Comparison of ENCODE assay signal across 28 mouse cellular contexts in the genomic region with DNA sequence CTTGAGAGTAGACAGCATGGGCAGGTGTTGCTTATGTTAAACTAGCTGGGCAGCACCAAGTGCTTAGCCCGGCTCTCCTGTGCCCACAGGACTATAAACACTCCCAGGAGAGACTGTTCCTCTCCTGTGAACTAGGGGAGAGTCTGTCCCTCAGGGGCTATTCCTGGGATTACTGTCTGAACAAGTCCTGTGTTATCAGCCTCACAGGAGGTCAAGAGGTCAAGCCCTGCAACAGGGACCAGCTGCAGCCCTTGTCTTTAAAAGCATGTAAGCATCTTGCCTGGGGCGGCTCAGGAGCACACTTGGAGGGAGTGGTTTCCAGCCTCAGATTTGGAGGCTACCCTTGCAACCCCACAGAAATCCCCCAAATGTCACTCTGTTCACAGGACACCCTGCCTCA. TPM values are rescaled to one million over a fixed set of nuclear protein-coding genes. Genes with fewer than 3 reads are reported as not detected.
A peak's percentile ranks its signal among the peaks of the same experiment; 100 is the strongest.
DNase-seq lines count a peak whose midpoint lies in the region; ATAC-seq and TF ChIP-seq lines count a peak whose summit lies in the region.
"Had no signal": no experiment of that assay in that cellular context is flagged by ENCODE, and none has a peak within 500 bp of the region (broad histone marks: within the 10 kb centered on the region; RNA-seq: fewer than 3 reads in every experiment).

No protein-coding gene starts in this region.

- no peak for ATAC-seq in neural tube, embryonic 15.5 days (ENCODE audit: low FRiP score)
- ATAC-seq: activated CD4-positive, CD25-positive, alpha-beta regulatory T cell, adult 4 months; forebrain, embryonic 15.5 days; inflammation-experienced regulatory T-cells, adult 6 months had no signal

- no peak overlapping the region for H3K4me2 ChIP-seq in neural tube, embryonic 15.5 days
- H3K4me2 ChIP-seq: forebrain, embryonic 15.5 days; heart, embryonic 15.5 days; liver, embryonic 11.5 days; midbrain, embryonic 12.5 days; neural tube, embryonic 12.5 days had no signal

- H3K9me3 ChIP-seq in neural tube, embryonic 15.5 days (replicated peaks) = no peaks in the 10 kb centered on the region
- H3K9me3 ChIP-seq: forebrain, embryonic 15.5 days; heart, embryonic 15.5 days; midbrain, embryonic 12.5 days; neural tube, embryonic 12.5 days had no signal

- no peak overlapping the region for H3K27ac ChIP-seq in gastrocnemius, adult 2 months
- H3K27ac ChIP-seq in neural tube, embryonic 15.5 days (replicated peaks) = no peak overlapping the region
- H3K27ac ChIP-seq: forebrain, embryonic 15.5 days; heart, adult 2 months; heart, embryonic 15.5 days; midbrain, embryonic 12.5 days; neural tube, embryonic 12.5 days had no signal

- H3K4me1 ChIP-seq in neural tube, embryonic 15.5 days = peaks cover 37% of the 10 kb centered on the region

- H3K9ac ChIP-seq in neural tube, embryonic 15.5 days (replicated peaks) = no peak overlapping the region
- H3K9ac ChIP-seq: forebrain, embryonic 15.5 days; heart, embryonic 15.5 days; midbrain, embryonic 12.5 days; neural tube, embryonic 12.5 days had no signal

- H3K27me3 ChIP-seq in neural tube, embryonic 15.5 days (replicated peaks) = no peaks in the 10 kb centered on the region
- H3K27me3 ChIP-seq: forebrain, embryonic 15.5 days; heart, embryonic 15.5 days; neural tube, embryonic 12.5 days had no signal

- TF ChIP-seq CTCF in gastrocnemius, adult 2 months (IDR thresholded peaks at IDR 0.05) = no peak

- DNase-seq in gastrocnemius, adult 2 months = peak; percentile 7
- no peak for DNase-seq in gastrocnemius, adult 18-20 months (ENCODE audit: low spot score)
- peak; percentile 47 for DNase-seq in neural tube, embryonic 10.5 days (ENCODE audit: extremely low spot score, low spot score)
- peak; percentile 78 for DNase-seq in embryo, embryonic 10.5 days (ENCODE audit: low spot score)
- peak; percentile 71 for DNase-seq in yolk sac, embryonic 10.5 days (ENCODE audit: low spot score)
- DNase-seq in frontal cortex, postnatal 36 days (ENCODE audit: low spot score in 2 of 2) = no peak
- no peak for DNase-seq in urinary bladder, adult 18-20 months (ENCODE audit: low spot score in 2 of 2)
- DNase-seq: adrenal gland, postnatal 10 days; cerebellum, adult 11 months; cerebellum, postnatal 10 days; gastrocnemius, postnatal 10 days; heart, adult 2 months; kidney, adult 8-10 months; kidney, postnatal 25 days; left cerebral cortex, postnatal 4 days; lung, adult 18-20 months; lung, postnatal 36 days; right cerebral cortex, postnatal 14 days; spleen, adult 18-20 months had no signal

- intact Hi-C loops in gastrocnemius, adult 2 months (cut with DNase I) = no loop called here

- no peak overlapping the region for H3K4me3 ChIP-seq in gastrocnemius, adult 2 months
- no peak overlapping the region for H3K4me3 ChIP-seq in neural tube, embryonic 15.5 days (replicated peaks)
- H3K4me3 ChIP-seq: forebrain, embryonic 15.5 days; heart, adult 2 months; heart, embryonic 15.5 days; left cerebral cortex, adult 2 months; midbrain, embryonic 12.5 days; neural tube, embryonic 12.5 days had no signal

- no peaks in the 10 kb centered on the region for H3K36me3 ChIP-seq in neural tube, embryonic 15.5 days
- H3K36me3 ChIP-seq: forebrain, embryonic 15.5 days; heart, embryonic 15.5 days; midbrain, embryonic 12.5 days; neural tube, embryonic 12.5 days had no signal

- 21% methylated on average over 2 of the region's 2 CpGs for WGBS in neural tube, embryonic 15.5 days

RNA-seq across cellular contexts. Expression of a gene that starts 7.3 kb away (rescaled TPM):
- total RNA-seq in gastrocnemius, adult 2 months (2021) = 1 to 10 TPM; 3.0 to 3.4 TPM
- 1 to 10 TPM; 2.9 to 3.0 TPM for total RNA-seq in gastrocnemius, adult 18-20 months (2021)
- polyA plus RNA-seq in neural tube, embryonic 15.5 days (2015; fragmentation: Nextera tagmentation; extraction: Ambion mirVana) = 6.8 and 7.0 TPM in 2 replicates

RNA-seq across cellular contexts. Expression of a gene that starts 30.0 kb away (rescaled TPM):
- total RNA-seq in gastrocnemius, adult 2 months (2021) = 10 to 100 TPM; 13.6 to 14.3 TPM
- total RNA-seq in gastrocnemius, adult 18-20 months (2021) = 10 to 100 TPM; 10.3 to 12.7 TPM
- polyA plus RNA-seq in neural tube, embryonic 15.5 days (2015; fragmentation: Nextera tagmentation; extraction: Ambion mirVana) = 20.4 and 21.9 TPM in 2 replicates

Comparison
In these comparisons a context has a peak if more than half of its experiments do, and no peak if none do; other contexts are left out.
1. DNase-seq: peak in gastrocnemius, adult 2 months (single experiment), neural tube, embryonic 10.5 days (single experiment), embryo, embryonic 10.5 days (single experiment) and yolk sac, embryonic 10.5 days (single experiment); none in gastrocnemius, adult 18-20 months (single experiment), frontal cortex, postnatal 36 days (0 of 2) and urinary bladder, adult 18-20 months (0 of 2).